Mouse (Mus musculus) adrenal gland, adult 18-20 months (tissue): ENCODE measurements around the gene Sytl2. TPM values are rescaled to one million over a fixed set of nuclear protein-coding genes. Genes with fewer than 3 reads are reported as not detected.

Experiments
- DNase-seq, 2 experiments: peaks; one replicate each; pipeline ENCODE4 v3.0.0; 2021 to 2022; ENCODE audit warnings: low spot score in 2 of 2
- total RNA-seq, 2 experiments: library from RNA; stranded (reverse); gene quantifications; 1 replicate in 1 of 2; 2 replicates in 1 of 2; pipeline ENCODE4 v1.2.3; 2021

The Sytl2 gene
- total RNA-seq, 2 experiments from 2014 or later, result 6.0 to 6.2 TPM

DNA sequence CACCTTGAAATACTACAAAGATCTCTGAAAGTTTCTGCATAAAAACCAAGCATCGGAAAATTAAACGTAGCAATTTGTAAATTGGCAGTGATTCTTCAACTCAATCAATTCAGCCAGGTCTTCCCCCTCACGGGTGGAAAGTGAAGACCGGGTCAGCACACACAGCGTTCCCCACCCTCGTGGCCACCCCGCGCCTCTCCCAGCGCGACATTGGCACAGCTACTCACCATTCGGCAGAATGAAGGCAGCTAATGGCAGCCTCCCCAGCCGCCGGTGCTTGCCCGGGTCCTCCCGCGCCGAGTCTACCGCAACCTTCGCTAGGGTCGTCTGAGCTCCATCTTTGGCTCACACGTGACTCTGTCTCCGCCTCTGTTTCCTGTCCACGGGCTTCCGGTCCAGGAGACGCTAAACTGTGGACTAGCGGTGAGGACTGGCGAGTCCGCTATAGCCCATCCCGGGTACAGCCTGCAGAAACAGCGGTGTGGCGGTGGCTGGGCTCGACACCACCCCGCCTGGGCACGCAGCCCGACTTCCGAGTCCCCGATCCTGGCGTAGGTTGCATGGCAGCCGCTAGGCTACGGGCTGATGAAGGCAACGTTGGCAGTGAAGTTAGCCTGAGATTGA, 154.9 kb downstream of the Sytl2 start, which contains the start of gene Tmem126a:
Gene Tmem126a (minus strand): TSS at position 385 of the 624 bp plus-strand sequence.
- DNase-seq, result peak; percentile 80 to 83

DNA sequence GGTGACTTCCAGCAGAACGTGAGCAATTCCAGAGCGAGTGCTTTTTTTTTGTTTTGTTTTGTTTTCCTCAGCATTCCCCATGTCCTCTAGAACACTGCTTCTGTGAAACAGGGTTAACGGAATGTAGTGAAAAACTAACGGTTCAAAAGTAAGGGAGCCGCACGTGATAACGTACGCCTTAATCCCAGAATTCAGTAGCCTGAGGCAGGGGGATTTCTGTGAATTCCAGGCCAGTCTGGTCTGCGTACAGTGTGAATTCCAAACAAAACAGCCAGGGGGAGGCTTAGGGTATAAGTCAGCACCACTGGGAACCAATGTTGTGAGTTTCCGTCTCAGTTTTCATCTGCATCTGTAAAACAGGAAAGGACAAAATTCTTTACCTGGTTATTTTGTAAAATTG, 155.5 kb downstream of the Sytl2 start:
- no peak for DNase-seq

Other genes with a start within 250 kb of the Sytl2 start
- gene Picalm, start 172.0 kb upstream of the Sytl2 start, total RNA-seq, result 100 to 1,000 TPM; 134 to 172 TPM
- gene Ccdc83, start 36.5 kb upstream of the Sytl2 start, total RNA-seq, result not detected
- gene Ccdc89, start 124.3 kb downstream of the Sytl2 start, total RNA-seq, result under 1 TPM; 0.13 to 0.33 TPM
- 10 to 100 TPM; 66.2 to 83.2 TPM for gene Crebzf, start 140.5 kb downstream of the Sytl2 start, total RNA-seq
- 10 to 100 TPM; 54.5 to 72.1 TPM for gene Tmem126a, start 155.0 kb downstream of the Sytl2 start, total RNA-seq
- 10 to 100 TPM; 19.3 to 21.7 TPM for gene Tmem126b, start 173.7 kb downstream of the Sytl2 start, total RNA-seq
- gene Dlg2, start 174.4 kb downstream of the Sytl2 start, total RNA-seq, result 100 to 1,000 TPM in 1 of 2 experiments, 10 to 100 TPM in 1; 61.2 to 113 TPM